Comparison of ENCODE assay signal across 25 mouse cellular contexts in genomic region chr10:119927963-119928362, GRCm38 (mm10).
"Had no signal": no experiment of that assay in that cellular context is flagged by ENCODE, and none has a peak within 500 bp of the region (broad histone marks: within the 10 kb centered on the region; RNA-seq: fewer than 3 reads in every experiment).

No protein-coding gene starts in this region.

- H3K9me3 ChIP-seq: heart, embryonic 10.5 days; heart, embryonic 13.5 days; heart, embryonic 15.5 days; hindbrain, embryonic 13.5 days; hindbrain, embryonic 15.5 days; kidney, embryonic 15.5 days; limb, embryonic 13.5 days; limb, embryonic 15.5 days had no signal

- H3K27ac ChIP-seq: heart, embryonic 10.5 days; heart, embryonic 13.5 days; heart, embryonic 15.5 days; hindbrain, embryonic 13.5 days; hindbrain, embryonic 15.5 days; hindbrain, postnatal 0 days; kidney, embryonic 15.5 days; kidney, postnatal 0 days; limb, embryonic 13.5 days; limb, embryonic 15.5 days had no signal

- H3K36me3 ChIP-seq: heart, embryonic 10.5 days; heart, embryonic 13.5 days; heart, embryonic 15.5 days; kidney, embryonic 15.5 days; limb, embryonic 13.5 days; limb, embryonic 15.5 days had no signal

- H3K4me2 ChIP-seq: heart, embryonic 13.5 days; heart, embryonic 15.5 days; hindbrain, embryonic 13.5 days; hindbrain, embryonic 15.5 days; kidney, embryonic 15.5 days; limb, embryonic 13.5 days; limb, embryonic 15.5 days had no signal

- H3K9ac ChIP-seq: forebrain, postnatal 0 days; heart, embryonic 13.5 days; heart, embryonic 15.5 days; hindbrain, embryonic 13.5 days; hindbrain, embryonic 15.5 days; kidney, embryonic 15.5 days; limb, embryonic 13.5 days; limb, embryonic 15.5 days had no signal

- H3K27me3 ChIP-seq: heart, embryonic 13.5 days; heart, embryonic 15.5 days; hindbrain, embryonic 13.5 days; hindbrain, embryonic 15.5 days; kidney, embryonic 15.5 days; limb, embryonic 13.5 days; limb, embryonic 15.5 days had no signal

- ATAC-seq: forebrain, postnatal 0 days; hindbrain, postnatal 0 days; intestine, embryonic 16.5 days had no signal

- H3K4me1 ChIP-seq: heart, embryonic 10.5 days; heart, embryonic 13.5 days; heart, embryonic 15.5 days; hindbrain, embryonic 15.5 days; kidney, embryonic 15.5 days; limb, embryonic 13.5 days; limb, embryonic 15.5 days had no signal

- DNase-seq: forebrain, postnatal 0 days; gastrocnemius, postnatal 14 days; gastrocnemius, postnatal 36 days; heart, adult 18-20 months; heart, postnatal 14 days; heart, postnatal 36 days; kidney, adult 11 months; kidney, adult 2 months; kidney, adult 9 months; kidney, postnatal 14 days; kidney, postnatal 36 days; layer of hippocampus, adult 9-11 months; layer of hippocampus, postnatal 36 days; left cerebral cortex, postnatal 4 days had no signal

- H3K4me3 ChIP-seq: heart, embryonic 10.5 days; heart, embryonic 13.5 days; heart, embryonic 15.5 days; hindbrain, embryonic 13.5 days; hindbrain, embryonic 15.5 days; kidney, embryonic 15.5 days; limb, embryonic 13.5 days; limb, embryonic 15.5 days had no signal
